Comparison of ENCODE assay signal across 31 mouse cellular contexts in genomic region chr4:134858494-134858893, GRCm38 (mm10). TPM values are rescaled to one million over a fixed set of nuclear protein-coding genes. Genes with fewer than 3 reads are reported as not detected.
"Had no signal": no experiment of that assay in that cellular context is flagged by ENCODE, and none has a peak within 500 bp of the region (broad histone marks: within the 10 kb centered on the region; RNA-seq: fewer than 3 reads in every experiment).

No protein-coding gene starts in this region.

- H3K27me3 ChIP-seq: intestine, embryonic 15.5 days had no signal

- H3K4me1 ChIP-seq: heart, embryonic 12.5 days; intestine, embryonic 15.5 days had no signal

- H3K36me3 ChIP-seq: heart, embryonic 10.5 days; heart, embryonic 12.5 days; hindbrain, embryonic 10.5 days; hindbrain, embryonic 12.5 days; intestine, embryonic 15.5 days; limb, embryonic 10.5 days; limb, embryonic 12.5 days had no signal

- H3K9me3 ChIP-seq: heart, embryonic 10.5 days; heart, embryonic 12.5 days; hindbrain, embryonic 10.5 days; hindbrain, embryonic 12.5 days; intestine, embryonic 15.5 days; limb, embryonic 10.5 days; limb, embryonic 12.5 days had no signal

- H3K4me2 ChIP-seq: heart, embryonic 12.5 days; hindbrain, embryonic 12.5 days; hindbrain, embryonic 14.5 days; intestine, embryonic 15.5 days; limb, embryonic 12.5 days; liver, embryonic 11.5 days had no signal

- H3K27ac ChIP-seq: gastrocnemius, adult 2 months; heart, embryonic 10.5 days; hindbrain, embryonic 10.5 days; hindbrain, embryonic 12.5 days; hindbrain, embryonic 14.5 days; intestine, embryonic 15.5 days; layer of hippocampus, adult 2 months; left cerebral cortex, adult 2 months; limb, embryonic 10.5 days; limb, embryonic 12.5 days had no signal

- DNase-seq: gastrocnemius, adult 2 months; gastrocnemius, postnatal 10 days; gastrocnemius, postnatal 25 days; heart, adult 18-20 months; heart, postnatal 10 days; heart, postnatal 4 days; kidney, adult 18-20 months; kidney, adult 8-10 months; kidney, postnatal 10 days; kidney, postnatal 25 days; kidney, postnatal 4 days; liver had no signal

- ATAC-seq: hindbrain, embryonic 16.5 days; inflammation-experienced regulatory T-cells, adult 6 months; intestine, embryonic 15.5 days; intestine, postnatal 0 days had no signal

- H3K4me3 ChIP-seq: gastrocnemius, adult 2 months; heart, embryonic 10.5 days; heart, embryonic 12.5 days; hindbrain, embryonic 10.5 days; hindbrain, embryonic 12.5 days; intestine, embryonic 15.5 days; layer of hippocampus, adult 2 months; left cerebral cortex, adult 2 months; limb, embryonic 10.5 days; limb, embryonic 12.5 days had no signal

- H3K9ac ChIP-seq: heart, embryonic 12.5 days; hindbrain, embryonic 14.5 days; intestine, embryonic 15.5 days; limb, embryonic 12.5 days had no signal

RNA-seq across cellular contexts. Expression of gene Rhd, which starts 5.8 kb away (rescaled TPM):
- total RNA-seq: gastrocnemius, adult 2 months; gastrocnemius, postnatal 25 days; granulocyte monocyte progenitor cell, adult 5-6 weeks; layer of hippocampus, adult 2 months; layer of hippocampus, postnatal 10 days; layer of hippocampus, postnatal 25 days; left cerebral cortex, adult 2 months; left cerebral cortex, postnatal 14 days; left cerebral cortex, postnatal 36 days had no signal
